Mouse (Mus musculus) CD8-positive naive resting alpha-beta T cell, adult 2 months (primary cell): Measurements from ENCODE around the gene Hnrnpm.
A peak's percentile ranks its signal among the peaks of the same experiment; 100 is the strongest.
"Not testable (repeated sequence)": the region's sequence is repeated elsewhere in the genome, so short reads cannot be mapped to it uniquely, and the experiment has no call there.

ENCODE experiments used
- DNase-seq, 2 experiments: peaks; one replicate each; pipeline ENCODE4 v3.0.0; 2022; ENCODE audit warnings: low read depth in 2 of 2, low spot score in 2 of 2

Hnrnpm gene

DNA sequence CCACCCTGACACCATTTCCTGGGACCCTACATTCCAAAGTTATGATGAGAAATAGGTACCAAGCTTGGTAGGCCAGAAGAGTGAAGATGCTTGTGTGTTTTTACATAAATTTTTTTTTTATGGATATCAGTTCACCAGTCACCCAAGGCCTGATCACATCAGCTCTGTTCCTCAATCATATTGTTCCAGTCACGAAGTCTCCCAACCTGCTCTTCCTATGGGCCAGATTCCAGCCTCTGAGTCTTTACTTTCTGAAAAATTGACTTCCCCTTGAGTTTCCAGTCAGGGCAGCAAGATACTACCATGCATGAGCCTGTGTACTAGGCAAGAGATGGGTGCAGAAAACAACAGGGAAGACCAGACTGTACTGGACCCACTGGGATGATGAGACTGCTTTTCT is at the start of gene Hnrnpm:
Gene Hnrnpm (minus strand): TSS at position 101 of the 400 bp plus-strand sequence.
- DNase-seq, result no peak

- DNase-seq, result not testable (repeated sequence)
Observed at GRCm38 (mm10) chr17:33733526-33733925, 46.9 kb upstream of the Hnrnpm start.

GRCm38 (mm10) chr17:33732556-33733083 is 46.0 kb upstream of the Hnrnpm start:
- not testable (repeated sequence) for DNase-seq

GRCm38 (mm10) chr17:33729215-33729614 is 42.6 kb upstream of the Hnrnpm start:
- DNase-seq, result no peak

GRCm38 (mm10) chr17:33728396-33728795 is 41.7 kb upstream of the Hnrnpm start:
- DNase-seq, result no peak

DNA sequence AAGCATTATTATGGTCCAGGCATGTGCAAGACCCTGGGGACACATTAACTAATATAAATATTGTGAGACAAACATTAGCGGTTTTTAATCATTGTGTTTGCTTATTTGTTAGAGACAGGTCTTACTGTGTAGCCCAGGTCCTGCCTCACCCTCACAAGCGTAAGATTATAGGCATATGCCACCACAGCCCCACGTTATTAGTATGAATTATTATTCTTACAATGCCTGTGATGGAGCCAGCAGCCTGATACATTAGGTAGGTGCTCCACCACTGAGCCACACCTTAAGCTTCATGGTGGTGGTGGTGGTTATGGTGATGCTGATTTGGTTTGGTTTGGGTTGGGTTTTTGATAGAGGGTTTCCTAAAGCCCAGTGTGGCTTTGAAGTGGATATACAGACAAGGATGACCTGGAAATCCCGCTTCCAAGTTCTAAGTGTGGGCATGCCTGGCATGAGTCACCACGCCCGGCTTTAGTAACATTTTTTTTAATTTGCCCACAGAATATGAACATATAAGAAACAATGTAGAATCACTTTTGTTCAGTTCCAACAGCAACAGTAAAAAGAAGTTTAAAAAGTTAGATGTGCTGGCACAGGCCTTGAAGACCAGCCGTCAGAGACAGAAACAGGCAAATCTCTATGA is 33.2 kb upstream of the Hnrnpm start:
- DNase-seq, result no peak

GRCm38 (mm10) chr17:33718944-33719725 is 32.5 kb upstream of the Hnrnpm start:
- DNase-seq, result no peak

GRCm38 (mm10) chr17:33718384-33718881 is 31.8 kb upstream of the Hnrnpm start, which contains the start of gene March2:
TSS of gene March2 (minus strand) at chr17:33718670.
- DNase-seq, result peak; percentile 91 to 95

- DNase-seq, result no peak
Observed at GRCm38 (mm10) chr17:33717982-33718381, 31.3 kb upstream of the Hnrnpm start.

DNA sequence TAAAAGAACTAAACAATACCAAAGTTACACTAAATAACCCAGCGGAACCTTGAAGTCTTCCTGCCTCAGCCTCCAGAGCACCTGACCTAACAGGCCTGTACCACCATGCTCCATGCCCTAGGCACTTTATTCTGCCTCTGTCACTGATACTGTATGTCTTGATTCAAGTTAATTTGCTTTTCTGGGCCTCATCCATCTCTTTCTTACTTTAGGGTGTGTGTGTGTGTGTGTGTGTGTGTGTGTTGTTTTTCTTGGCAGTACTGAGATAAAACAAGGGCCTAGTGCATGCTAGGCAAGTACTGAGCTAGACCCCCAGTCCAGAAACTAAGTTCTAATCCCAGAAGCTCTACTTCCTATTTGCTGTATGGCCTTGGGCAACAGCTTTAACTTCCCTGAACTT is 30.6 kb upstream of the Hnrnpm start:
- no peak for DNase-seq

GRCm38 (mm10) chr17:33714779-33715178 is 28.1 kb upstream of the Hnrnpm start:
- DNase-seq, result no peak

- no peak for DNase-seq
Observed at GRCm38 (mm10) chr17:33713271-33713670, 26.6 kb upstream of the Hnrnpm start.

GRCm38 (mm10) chr17:33709834-33710233 is 23.2 kb upstream of the Hnrnpm start:
- no peak for DNase-seq

DNA sequence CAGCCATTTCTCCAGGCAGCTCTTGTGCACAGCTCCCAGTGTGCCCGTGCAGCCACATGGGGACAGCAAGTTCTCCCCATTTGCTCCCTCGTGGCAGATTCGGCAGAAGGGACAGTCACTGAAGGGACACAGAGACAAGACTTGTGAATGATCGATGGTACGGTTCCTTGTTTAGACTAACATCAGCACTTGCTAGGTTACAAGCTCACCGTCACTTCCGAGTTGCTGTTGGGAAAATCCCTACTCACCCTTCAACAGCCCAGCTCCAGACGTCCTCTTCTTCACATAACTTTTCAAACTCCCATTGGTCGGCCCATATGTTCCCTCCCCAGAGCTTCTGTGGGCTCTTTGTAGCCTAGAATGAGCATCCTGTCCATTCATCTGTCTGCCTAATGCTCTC is 16.4 kb upstream of the Hnrnpm start:
- no peak for DNase-seq

GRCm38 (mm10) chr17:33702178-33702577 is 15.5 kb upstream of the Hnrnpm start:
- DNase-seq, result no peak

- DNase-seq, result no peak
Observed at GRCm38 (mm10) chr17:33695471-33695870, 8.8 kb upstream of the Hnrnpm start.

DNA sequence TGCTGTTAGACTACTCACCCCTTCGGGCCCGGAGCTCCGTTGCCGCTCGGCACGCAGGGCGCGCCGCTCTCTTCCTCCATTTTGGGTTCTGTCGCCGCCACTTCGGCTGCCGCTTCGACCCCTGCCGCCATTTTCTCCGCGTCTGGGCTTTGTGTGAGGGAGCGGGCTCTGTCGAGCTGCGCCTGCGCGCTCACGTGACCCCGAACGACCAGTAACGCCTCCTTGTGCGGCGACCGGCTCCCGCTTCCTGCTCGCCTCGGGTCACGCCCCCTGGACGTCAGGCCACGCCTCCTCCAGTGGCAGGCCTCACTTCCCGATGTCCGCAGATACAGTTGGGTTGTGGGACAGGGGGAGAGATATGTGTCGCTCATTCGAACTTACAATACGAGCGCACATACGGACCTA is 1.4 kb downstream of the Hnrnpm start:
- DNase-seq, result peak; percentile 93 to 95

DNA sequence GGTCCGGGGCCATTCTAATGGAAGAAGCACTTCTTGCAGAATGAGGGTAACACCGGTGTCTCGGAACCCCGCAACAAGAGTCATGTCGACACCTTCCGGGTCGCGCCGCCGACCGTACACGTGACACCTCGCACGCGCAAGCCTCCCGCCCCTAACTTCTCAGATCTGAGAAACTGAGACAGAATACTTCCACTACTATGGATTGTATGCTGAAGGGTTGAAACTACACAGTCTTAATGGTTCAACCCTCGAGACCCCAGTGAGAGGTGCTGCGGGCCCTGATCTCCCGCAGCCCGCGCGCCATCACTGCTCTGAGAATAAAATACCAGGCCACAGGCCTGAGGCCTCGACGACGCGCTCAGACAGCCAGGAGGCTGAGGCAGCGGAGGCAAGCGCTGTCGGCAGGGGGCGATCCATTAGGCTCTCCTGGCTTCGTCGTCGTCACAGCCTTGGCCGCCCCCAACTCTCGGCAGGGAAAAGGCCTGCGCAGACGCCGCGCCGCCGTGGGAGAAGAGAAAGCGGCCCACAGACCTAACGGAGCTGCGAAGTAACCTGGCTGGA is 1.9 kb downstream of the Hnrnpm start:
- DNase-seq, result peak; percentile 58 to 72

DNA sequence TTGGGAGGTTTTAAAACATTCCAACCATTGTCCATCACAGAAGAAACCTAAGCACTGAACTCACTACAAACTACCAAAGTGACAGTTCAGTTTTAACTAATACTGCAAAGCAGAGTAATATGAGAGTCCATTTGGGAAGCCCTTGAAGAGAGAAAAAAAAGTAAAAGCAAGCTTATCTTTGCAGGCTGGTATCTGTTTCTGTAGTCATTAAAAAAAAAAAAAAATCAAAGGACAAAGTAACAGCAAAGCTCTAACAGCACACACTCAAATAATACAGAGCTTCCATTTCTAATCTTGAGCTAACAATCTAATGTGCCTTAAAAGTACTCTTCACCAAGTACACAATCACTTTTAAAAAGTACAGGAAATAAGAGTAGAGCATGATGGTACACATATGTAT is 4.9 kb downstream of the Hnrnpm start:
- DNase-seq, result no peak

GRCm38 (mm10) chr17:33678771-33679170 is 7.9 kb downstream of the Hnrnpm start:
- no peak for DNase-seq

- DNase-seq, result no peak
Observed at GRCm38 (mm10) chr17:33676086-33676485, 10.6 kb downstream of the Hnrnpm start.

DNA sequence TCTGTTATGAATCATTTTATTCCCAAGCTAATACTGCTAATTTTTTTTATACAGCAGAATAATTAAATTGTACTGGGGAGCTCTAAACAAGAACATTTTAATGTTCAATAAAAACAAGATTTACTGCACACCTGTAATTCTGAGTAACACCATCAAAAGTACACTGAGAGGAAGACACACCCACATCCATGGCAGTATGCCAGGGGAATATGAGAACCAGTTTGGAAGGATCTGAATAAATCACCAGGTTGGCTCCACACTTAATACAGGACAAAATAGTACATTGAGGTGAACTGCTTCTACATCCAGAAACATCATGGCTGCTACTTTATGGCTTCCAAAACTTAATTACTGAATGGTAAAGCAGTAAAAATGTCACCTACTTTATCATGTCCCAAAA is 11.2 kb downstream of the Hnrnpm start:
- no peak for DNase-seq
